Mouse (Mus musculus) kidney, postnatal 0 days (tissue): ENCODE measurements at regions not wholly inside any gene's neighbourhood (a gene's known extent, or its start where the extent isn't known, plus 50 kb on each side); places are given as distances from the start of the nearest gene placed in this dataset.

Experiments
- ATAC-seq: fragments of 200-750 bp; cut with Nextera tagmentation; replicated peaks from 2 replicates; pipeline ENCODE4 v1.8.0; 2017; ENCODE audit warnings: low read depth, moderate number of reproducible peaks, moderate TSS enrichment, moderate library complexity; ENCODE audit not compliant: low FRiP score
- DNase-seq: peaks from one replicate; pipeline ENCODE4 v3.0.0-alpha.2; 2016; ENCODE audit warnings: low spot score
- H3K27ac ChIP-seq: fragments of 300-500 bp; sonication (generic); 2 replicates; pipeline ENCODE4 v1.5.1; 2014; ENCODE audit warnings: mild to moderate bottlenecking
- H3K27me3 ChIP-seq: fragments of 300-500 bp; sonication (generic); 2 replicates; pipeline ENCODE4 v1.6.1; 2014; ENCODE audit warnings: low read length, mixed read lengths; ENCODE audit not compliant: insufficient read depth
- H3K36me3 ChIP-seq: fragments of 300-500 bp; sonication (generic); 2 replicates; pipeline ENCODE4 v1.6.1; 2014; ENCODE audit warnings: low read length, mixed read lengths; ENCODE audit not compliant: insufficient read depth
- H3K4me1 ChIP-seq: fragments of 300-500 bp; sonication (generic); replicated peaks from 2 replicates; pipeline ENCODE4 v1.6.1; 2014; ENCODE audit warnings: antibody characterized with exemption, low read length, mixed read lengths; ENCODE audit not compliant: insufficient read depth
- H3K4me2 ChIP-seq: fragments of 300-500 bp; sonication (generic); 2 replicates; pipeline ENCODE4 v1.6.1; 2014; ENCODE audit warnings: mild to moderate bottlenecking, low read length, moderate library complexity, mixed read lengths
- H3K4me3 ChIP-seq: fragments of 300-500 bp; sonication (generic); replicated peaks from 2 replicates; pipeline ENCODE4 v1.5.1; 2014; ENCODE audit warnings: low read depth, low read length
- H3K9ac ChIP-seq: fragments of 300-500 bp; sonication (generic); 2 replicates; pipeline ENCODE4 v1.6.1; 2014; ENCODE audit warnings: low read depth, low read length
- H3K9me3 ChIP-seq: fragments of 300-500 bp; sonication (generic); replicated peaks from 2 replicates; pipeline ENCODE4 v1.6.1; 2016; ENCODE audit warnings: low read length, inconsistent platforms, mixed read lengths
- CTCF ChIP-seq: IDR thresholded peaks from 2 replicates; pipeline ENCODE4 v1.5.1; 2016; ENCODE audit warnings: antibody characterized with exemption, low read depth, mild to moderate bottlenecking, moderate library complexity
- WGBS: fragments of 180-500 bp; shearing (Covaris S2); extraction: QIAGEN DNeasy Blood & Tissue Kit; methylation state at CpG from one replicate; pipeline ENCODE4 v1.1.7; 2014; 5-methylcytosine and 5-hydroxymethylcytosine counted together

- Histone ChIP-seq H3K27me3 (no peaks in the 10 kb centered on the region), H3K4me1 (no peaks in the 10 kb centered on the region), H3K9ac (no peak overlapping the region), H3K36me3 (no peaks in the 10 kb centered on the region), H3K9me3 (no peaks in the 10 kb centered on the region), H3K27ac (no peak overlapping the region), H3K4me3 (no peak overlapping the region), H3K4me2 (no peak overlapping the region)
- ATAC-seq, result no peak
- 65% methylated on average over 12 of the region's 12 CpGs for WGBS
- no peak for TF ChIP-seq CTCF
- DNase-seq, result no peak
Measured at GRCm38 (mm10) chr15:13228125-13228524, 54.6 kb upstream of the Cdh6 start.
